Mouse (Mus musculus) cerebellum, adult 18-20 months (tissue): Measurements from ENCODE around the gene Gm4297.
"Not testable (repeated sequence)": the region's sequence is repeated elsewhere in the genome, so short reads cannot be mapped to it uniquely, and the experiment has no call there.

Source experiments
- DNase-seq, 2 experiments: peaks; one replicate each; pipeline ENCODE4 v3.0.0; 2021

Gm4297 gene

GRCm38 (mm10) chrX:24574795-24575194, at the start of gene Gm4297:
Gm4297 (minus strand) TSS chrX:24574895.
- not testable (repeated sequence) for DNase-seq
